In the genomic region with DNA sequence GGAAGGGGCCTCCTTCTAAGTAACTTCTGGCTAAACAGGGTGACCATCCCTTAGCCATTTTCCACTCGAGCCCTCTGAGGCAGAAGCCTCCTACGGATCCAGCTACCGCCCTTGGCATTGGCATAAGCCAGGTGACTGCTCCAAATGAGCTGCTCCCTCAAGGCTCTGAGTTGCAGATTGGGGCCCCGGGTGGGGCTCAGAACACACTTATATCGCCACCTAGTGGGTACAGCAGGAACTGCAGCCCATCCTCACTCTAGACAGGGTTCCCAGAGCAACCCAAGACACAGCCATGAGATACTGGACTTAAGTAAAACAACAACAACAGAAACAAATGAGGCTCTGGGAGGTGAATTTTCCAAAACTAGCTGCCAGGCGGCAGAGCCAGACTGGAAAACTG, we compare ENCODE assay signal across 8 mouse cellular contexts. TPM values are rescaled to one million over a fixed set of nuclear protein-coding genes. Genes with fewer than 3 reads are reported as not detected.
DNase-seq lines count a peak whose midpoint lies in the region; ATAC-seq and TF ChIP-seq lines count a peak whose summit lies in the region.

No protein-coding gene starts in this region.

- peaks cover 9% of the 10 kb centered on the region for H3K4me1 ChIP-seq in forebrain, embryonic 10.5 days
- peaks cover 6% of the 10 kb centered on the region for H3K4me1 ChIP-seq in heart, embryonic 15.5 days (replicated peaks)
- peaks cover 5% of the 10 kb centered on the region; the same call in 1 of the 2 replicates for H3K4me1 ChIP-seq in liver, embryonic 13.5 days (replicated peaks)
- H3K4me1 ChIP-seq in neural tube, embryonic 12.5 days: peaks cover 6% of the 10 kb centered on the region; the same call in 1 of the 2 replicates
- H3K4me1 ChIP-seq in stomach, postnatal 0 days (replicated peaks; ENCODE audit: control insufficient read depth, insufficient read depth): no peaks in the 10 kb centered on the region

- H3K4me3 ChIP-seq in forebrain, embryonic 10.5 days: peak overlapping the region; percentile 18; the same call in 1 of the 2 replicates
- no peak overlapping the region for H3K4me3 ChIP-seq in heart, embryonic 15.5 days
- no peak overlapping the region for H3K4me3 ChIP-seq in liver, embryonic 13.5 days (replicated peaks)
- H3K4me3 ChIP-seq in neural tube, embryonic 12.5 days: no peak overlapping the region
- no peak overlapping the region for H3K4me3 ChIP-seq in stomach, postnatal 0 days (ENCODE audit: low read depth, low read length)

- peak; percentile 70 for DNase-seq in CD4-positive helper T cell, adult 2 months (ENCODE audit: low read depth, low spot score)
- peak; percentile 85 for DNase-seq in brain, adult 2 months (ENCODE audit: low read depth, low spot score)
- peak; percentile 80 for DNase-seq in forebrain, embryonic 10.5 days (ENCODE audit: extremely low spot score, low spot score)
- DNase-seq in kidney, postnatal 25 days: peak; percentile 83 to 90
- peak; percentile 50 for DNase-seq in liver, embryonic 13.5 days
- DNase-seq in stomach, postnatal 0 days (ENCODE audit: low spot score): peak; percentile 85

- WGBS in forebrain, embryonic 10.5 days: 3% methylated on average over 6 of the region's 6 CpGs
- 3% methylated on average over 6 of the region's 6 CpGs for WGBS in heart, embryonic 15.5 days
- WGBS in liver, embryonic 13.5 days (ENCODE audit: insufficient replicate concordance): 3% methylated on average over 6 of the region's 6 CpGs
- 3% methylated on average over 6 of the region's 6 CpGs for WGBS in neural tube, embryonic 12.5 days
- WGBS in stomach, postnatal 0 days: 4% methylated on average over 6 of the region's 6 CpGs

- no peak overlapping the region for H3K9ac ChIP-seq in heart, embryonic 15.5 days
- H3K9ac ChIP-seq in liver, embryonic 13.5 days: 0 out of 2 replicates have a peak overlapping the region, but pooled peaks have one; percentile 6
- H3K9ac ChIP-seq in neural tube, embryonic 12.5 days: no peak overlapping the region
- no peak overlapping the region for H3K9ac ChIP-seq in stomach, postnatal 0 days (ENCODE audit: low read length)

- no peak for TF ChIP-seq EP300 in stomach, postnatal 0 days (optimal IDR thresholded peaks at IDR 0.05)

- H3K27ac ChIP-seq in forebrain, embryonic 10.5 days: no peak overlapping the region
- H3K27ac ChIP-seq in heart, embryonic 15.5 days: no peak overlapping the region
- H3K27ac ChIP-seq in liver, embryonic 13.5 days: no peak overlapping the region
- H3K27ac ChIP-seq in neural tube, embryonic 12.5 days: no peak overlapping the region
- no peak overlapping the region for H3K27ac ChIP-seq in stomach, postnatal 0 days (replicated peaks)

- TF ChIP-seq CTCF in stomach, postnatal 0 days (IDR thresholded peaks at IDR 0.05; ENCODE audit: low read depth): peak; percentile 97

- no peaks in the 10 kb centered on the region; the same call in 1 of the 2 replicates for H3K27me3 ChIP-seq in forebrain, embryonic 10.5 days (ENCODE audit: poor library complexity, severe bottlenecking)
- 0 out of 2 replicates have a peak, but pooled peaks cover 5% of the 10 kb centered on the region for H3K27me3 ChIP-seq in heart, embryonic 15.5 days
- peaks cover 3% of the 10 kb centered on the region; the same call in 1 of the 2 replicates for H3K27me3 ChIP-seq in liver, embryonic 13.5 days
- H3K27me3 ChIP-seq in neural tube, embryonic 12.5 days (replicated peaks): no peaks in the 10 kb centered on the region
- no peaks in the 10 kb centered on the region for H3K27me3 ChIP-seq in stomach, postnatal 0 days (ENCODE audit: control insufficient read depth, insufficient read depth, low read length)

- ATAC-seq in heart, embryonic 15.5 days (replicated peaks; ENCODE audit: insufficient number of reproducible peaks, insufficient read depth, low FRiP score, low read depth): no peak
- ATAC-seq in liver, embryonic 13.5 days (ENCODE audit: low read depth): peak; percentile 70
- ATAC-seq in neural tube, embryonic 12.5 days (ENCODE audit: low FRiP score, low read depth): peak; percentile 66; the same call in 1 of the 2 replicates
- peak; percentile 57 for ATAC-seq in stomach, postnatal 0 days (ENCODE audit: low FRiP score, low TSS enrichment)

- H3K9me3 ChIP-seq in forebrain, embryonic 10.5 days: no peaks in the 10 kb centered on the region
- H3K9me3 ChIP-seq in heart, embryonic 15.5 days (replicated peaks): no peaks in the 10 kb centered on the region
- H3K9me3 ChIP-seq in liver, embryonic 13.5 days (replicated peaks): no peaks in the 10 kb centered on the region
- no peaks in the 10 kb centered on the region for H3K9me3 ChIP-seq in neural tube, embryonic 12.5 days
- no peaks in the 10 kb centered on the region for H3K9me3 ChIP-seq in stomach, postnatal 0 days (ENCODE audit: control insufficient read depth, low read length)

- H3K4me2 ChIP-seq in heart, embryonic 15.5 days: peak overlapping the region; percentile 12
- peak overlapping the region; percentile 8; the same call in 1 of the 2 replicates for H3K4me2 ChIP-seq in liver, embryonic 13.5 days
- H3K4me2 ChIP-seq in neural tube, embryonic 12.5 days (replicated peaks): no peak overlapping the region
- H3K4me2 ChIP-seq in stomach, postnatal 0 days (replicated peaks; ENCODE audit: low read depth): peak overlapping the region; percentile 38; the same call in 1 of the 2 replicates

- H3K36me3 ChIP-seq in forebrain, embryonic 10.5 days (replicated peaks): no peaks in the 10 kb centered on the region
- H3K36me3 ChIP-seq in heart, embryonic 15.5 days: no peaks in the 10 kb centered on the region
- H3K36me3 ChIP-seq in liver, embryonic 13.5 days: no peaks in the 10 kb centered on the region
- no peaks in the 10 kb centered on the region for H3K36me3 ChIP-seq in neural tube, embryonic 12.5 days
- no peaks in the 10 kb centered on the region for H3K36me3 ChIP-seq in stomach, postnatal 0 days (ENCODE audit: control insufficient read depth, insufficient read depth, low read length)

RNA-seq across cellular contexts. Expression of a gene that starts 15.8 kb away (rescaled TPM):
- polyA plus RNA-seq in forebrain, embryonic 10.5 days (2016; fragmentation: Nextera tagmentation; extraction: Ambion mirVana): 157 and 159 TPM in 2 replicates
- polyA plus RNA-seq in heart, embryonic 15.5 days (2015; fragmentation: Nextera tagmentation; extraction: Ambion mirVana): 88.4 and 109 TPM in 2 replicates
- 101 and 126 TPM in 2 replicates for polyA plus RNA-seq in liver, embryonic 13.5 days (2015; fragmentation: Nextera tagmentation; extraction: Ambion mirVana)
- polyA plus RNA-seq in neural tube, embryonic 12.5 days (2016; fragmentation: Nextera tagmentation; extraction: Ambion mirVana): 146 and 161 TPM in 2 replicates
- 206 and 215 TPM in 2 replicates for polyA plus RNA-seq in stomach, postnatal 0 days (2015; fragmentation: Nextera tagmentation; extraction: Ambion mirVana)

RNA-seq across cellular contexts. Expression of a gene that starts 23.9 kb away (rescaled TPM):
- polyA plus RNA-seq in forebrain, embryonic 10.5 days (2016; fragmentation: Nextera tagmentation; extraction: Ambion mirVana): not detected in 2 replicates
- polyA plus RNA-seq in heart, embryonic 15.5 days (2015; fragmentation: Nextera tagmentation; extraction: Ambion mirVana): not detected in 2 replicates
- polyA plus RNA-seq in liver, embryonic 13.5 days (2015; fragmentation: Nextera tagmentation; extraction: Ambion mirVana): not detected in 2 replicates
- polyA plus RNA-seq in neural tube, embryonic 12.5 days (2016; fragmentation: Nextera tagmentation; extraction: Ambion mirVana): not detected in 2 replicates
- polyA plus RNA-seq in stomach, postnatal 0 days (2015; fragmentation: Nextera tagmentation; extraction: Ambion mirVana): not detected in 2 replicates
